Mouse (Mus musculus) 416B (cell line): ENCODE measurements around the gene Noct.
A peak's percentile ranks its signal among the peaks of the same experiment; 100 is the strongest.
"Not testable (repeated sequence)": the region's sequence is repeated elsewhere in the genome, so short reads cannot be mapped to it uniquely, and the experiment has no call there.

Experiments
- DNase-seq: peaks from one replicate; pipeline ENCODE4 v3.0.0; 2011; ENCODE audit warnings: low read depth

Gene Noct

DNA sequence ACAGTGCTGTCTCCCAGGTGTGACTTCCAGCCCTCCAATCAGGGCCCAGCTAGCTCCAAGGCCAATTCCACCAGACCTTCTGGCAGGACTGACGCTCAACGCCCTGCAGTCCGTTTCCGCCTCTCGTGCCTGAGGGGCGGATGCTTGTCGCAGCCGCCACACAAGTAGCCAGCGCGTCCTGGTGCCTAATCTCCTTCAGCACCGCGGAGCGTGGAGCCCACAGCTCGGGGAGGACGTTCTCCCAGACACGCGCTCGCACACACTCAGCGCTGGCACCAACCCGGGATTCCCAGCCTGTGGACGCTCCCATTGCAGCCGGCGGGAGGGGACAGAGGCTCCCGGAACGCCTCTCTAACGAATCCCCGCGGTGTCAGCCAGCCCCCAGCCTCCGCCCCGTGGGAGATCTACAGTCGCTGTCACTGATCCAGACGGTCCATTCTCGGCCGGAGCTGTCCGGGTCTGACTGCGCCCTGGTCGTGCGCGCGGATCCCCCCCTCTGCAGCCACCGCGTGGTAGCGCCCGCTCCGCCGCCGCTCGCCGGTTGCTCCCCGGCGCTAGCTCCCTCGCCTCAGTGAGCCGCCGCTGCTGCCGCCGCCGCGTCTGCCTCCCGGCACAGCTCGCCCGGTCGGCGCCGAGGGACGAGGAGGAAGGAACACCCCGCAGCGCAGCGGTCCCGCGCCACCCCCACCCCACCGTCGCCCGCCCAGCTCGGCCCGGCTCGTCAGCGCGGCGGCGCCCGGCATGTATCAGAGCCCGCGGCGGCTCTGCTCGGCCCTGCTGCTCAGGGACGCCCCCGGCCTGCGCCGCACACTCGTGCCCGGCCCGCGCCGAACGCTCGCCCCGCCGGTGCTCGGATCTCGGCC lies at the start of gene Noct:
TSS of gene Noct (plus strand) at position 85 of the 863 bp plus-strand sequence.
- peak; percentile 91 for DNase-seq

DNA sequence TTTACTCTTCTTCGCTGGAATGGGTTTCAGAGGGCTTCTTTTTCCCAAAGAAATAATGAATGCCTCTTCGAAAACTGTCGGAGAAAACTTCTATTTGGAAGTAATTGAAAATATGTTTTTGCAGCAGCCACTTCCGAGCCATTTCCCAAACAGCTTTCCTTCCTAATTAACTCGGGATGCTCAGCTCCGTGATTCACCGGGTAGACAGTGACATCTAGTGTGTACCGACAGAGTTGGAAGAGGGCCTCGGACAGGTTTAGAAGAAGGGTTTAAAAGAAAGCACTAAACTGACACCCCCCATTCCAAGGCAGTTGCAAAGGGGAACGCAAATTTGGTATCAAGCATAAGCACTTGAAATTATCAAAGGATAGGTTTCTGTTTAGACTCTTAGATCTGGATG lies 46.1 kb upstream of the Noct start:
- DNase-seq, result no peak

DNA sequence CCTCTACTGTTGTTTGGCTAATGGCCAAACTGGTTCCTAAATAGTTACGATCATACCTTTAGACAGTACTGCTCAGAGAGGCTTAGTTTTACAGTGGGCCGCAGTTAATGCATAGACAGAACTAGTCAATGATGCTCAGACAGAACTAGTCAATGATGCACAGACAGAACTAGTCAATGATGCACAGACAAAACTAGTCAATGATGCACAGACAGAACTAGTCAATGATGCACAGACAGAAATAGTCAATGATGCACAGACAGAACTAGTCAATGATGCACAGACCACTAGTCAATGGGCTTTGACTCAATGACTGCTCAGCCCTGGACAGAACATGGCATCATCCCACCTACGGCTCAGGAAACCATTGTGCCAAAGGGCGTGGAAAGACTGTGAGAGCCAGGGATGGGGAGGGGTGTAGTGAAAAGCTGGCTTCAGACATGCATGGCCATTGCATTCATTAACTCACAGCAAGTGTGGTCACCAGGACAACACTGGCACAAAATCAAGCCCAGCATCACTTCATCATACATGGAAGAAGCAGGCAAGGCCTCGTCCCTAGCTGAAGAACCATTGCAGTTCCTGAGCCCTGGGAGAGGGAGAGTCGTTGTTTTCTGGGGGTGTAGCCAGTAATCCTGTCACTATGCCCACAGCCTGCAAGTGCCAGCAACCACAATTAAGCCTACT lies 44.6 kb upstream of the Noct start:
- DNase-seq, result no peak

DNA sequence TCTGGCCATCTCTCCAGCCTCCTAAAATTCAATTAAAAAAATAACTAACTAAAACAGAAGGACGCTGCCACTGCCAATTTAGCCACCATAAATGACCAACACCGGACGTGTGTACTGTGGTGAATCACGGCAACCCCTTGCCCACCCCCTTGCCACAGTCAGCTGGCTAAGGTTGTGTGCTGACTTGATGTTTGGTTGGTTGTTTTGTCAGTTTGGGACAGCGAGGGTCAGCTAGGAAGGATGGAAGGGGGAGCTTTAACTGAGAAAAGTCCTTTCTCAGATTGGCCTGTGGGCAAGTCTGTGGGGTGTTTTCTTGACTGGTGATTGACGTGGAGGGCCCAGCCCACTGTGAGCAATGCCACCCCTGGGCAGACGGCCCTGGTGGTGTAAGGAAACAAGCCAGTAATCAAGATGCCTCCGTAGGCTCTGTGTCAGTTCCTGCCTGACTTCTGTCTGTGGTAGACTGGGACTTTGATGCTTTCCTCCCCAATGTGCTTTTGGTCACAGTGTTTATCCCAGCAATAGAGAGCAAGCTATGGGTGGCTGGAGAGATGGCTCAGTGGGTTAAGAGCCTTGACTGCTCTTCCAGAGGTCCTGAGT lies 43.8 kb upstream of the Noct start:
- no peak for DNase-seq

- DNase-seq, result no peak
These were observed 41.8 kb upstream of the Noct start for GRCm38 (mm10) chr3:51182455-51182854.

DNA sequence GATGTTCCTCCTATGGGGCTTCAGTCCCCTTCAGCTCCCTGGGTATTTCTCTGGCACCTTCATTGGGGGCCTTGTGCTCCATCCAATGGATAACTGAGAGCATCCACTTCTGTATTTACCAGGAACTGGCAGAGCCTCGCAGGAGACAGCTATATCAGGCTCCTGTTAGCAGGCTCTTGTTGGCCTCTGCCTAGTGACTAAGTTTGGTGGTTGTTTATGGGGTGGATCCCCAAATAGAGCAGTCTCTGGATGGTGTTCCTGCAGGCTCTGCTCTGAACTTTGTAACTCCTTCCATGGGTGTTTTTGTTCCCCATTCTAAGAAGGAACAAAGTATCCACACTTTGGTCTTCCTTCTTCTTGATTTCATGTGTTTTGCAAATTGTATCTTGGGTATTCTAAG lies 40.7 kb upstream of the Noct start:
- not testable (repeated sequence) for DNase-seq

DNA sequence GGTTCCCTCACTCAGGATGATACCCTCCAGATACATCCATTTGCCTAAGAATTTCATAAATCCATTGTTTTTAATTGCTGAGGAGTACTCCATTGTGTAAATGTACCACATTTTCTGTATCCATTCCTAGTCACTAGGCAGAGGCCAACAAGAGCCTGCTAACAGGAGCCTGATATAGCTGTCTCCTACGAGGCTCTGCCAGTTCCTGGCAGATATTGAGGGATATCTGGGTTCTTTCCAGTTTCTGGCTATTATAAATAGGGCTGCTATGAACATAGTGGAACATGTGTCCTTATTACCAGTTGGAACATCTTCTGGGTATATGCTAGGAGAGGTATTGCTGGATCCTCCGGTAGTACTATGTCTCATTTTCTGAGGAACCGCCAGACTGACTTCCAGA lies 40.3 kb upstream of the Noct start:
- DNase-seq, result not testable (repeated sequence)

DNA sequence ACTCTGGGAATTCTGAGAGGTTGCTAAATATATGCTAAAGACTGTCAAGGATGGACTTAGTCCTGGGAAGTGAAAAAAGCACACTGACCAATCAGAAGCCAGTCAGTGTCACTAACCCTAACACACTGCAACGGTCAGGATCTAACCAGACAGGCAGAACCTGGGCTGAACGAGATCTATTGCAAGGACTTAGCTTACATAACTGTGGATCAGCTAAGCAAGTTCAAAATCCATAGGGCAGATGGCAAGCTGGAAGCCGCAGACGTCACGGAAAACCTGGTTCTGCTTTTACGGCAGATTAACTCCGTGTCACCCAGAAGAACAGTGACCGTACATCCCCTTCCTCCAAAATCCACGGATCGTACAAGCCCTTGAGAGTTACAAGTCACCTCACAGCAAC lies 39.5 kb upstream of the Noct start:
- no peak for DNase-seq

DNA sequence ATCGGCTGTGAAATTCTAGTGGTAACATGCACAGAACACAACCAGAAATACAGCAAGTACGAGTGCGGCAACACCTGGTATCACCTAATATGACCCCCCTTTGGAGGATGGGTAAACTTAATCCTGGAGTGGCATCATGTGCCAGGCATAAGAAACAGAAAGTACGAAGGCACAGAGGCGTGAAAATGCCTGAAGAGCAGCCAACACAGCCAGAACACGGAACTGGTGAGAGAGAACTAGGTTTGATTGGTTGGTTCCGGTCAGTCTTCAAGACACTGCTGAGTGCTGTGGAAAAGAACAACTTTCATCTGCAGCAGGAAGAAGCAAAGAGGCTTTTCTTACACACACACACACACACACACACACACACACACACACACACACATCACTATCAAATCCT lies 38.8 kb upstream of the Noct start:
- DNase-seq, result no peak

- DNase-seq, result peak; percentile 57
These were observed 30.2 kb upstream of the Noct start for GRCm38 (mm10) chr3:51194075-51194474.

DNA sequence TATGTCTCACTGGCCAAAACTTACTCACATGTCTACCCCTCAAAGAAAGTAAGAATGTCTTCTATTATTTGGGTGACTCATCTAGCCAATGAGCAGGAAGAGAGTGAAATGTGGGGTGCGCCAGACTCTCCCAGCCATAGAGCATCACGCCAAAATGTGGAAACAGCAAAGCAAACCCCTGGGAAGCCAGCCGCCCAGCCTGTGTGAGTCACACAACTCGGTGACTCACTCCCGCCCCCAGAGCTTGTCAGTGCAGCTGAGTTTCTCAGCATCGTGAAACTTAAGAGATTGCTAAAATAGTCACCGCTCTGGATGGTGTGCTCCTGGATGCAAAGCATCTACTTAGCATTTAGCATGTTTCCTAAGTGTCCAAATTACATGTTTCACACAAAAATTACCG lies 28.9 kb upstream of the Noct start:
- DNase-seq, result peak; percentile 93

GRCm38 (mm10) chr3:51195736-51196135 lies 28.5 kb upstream of the Noct start:
- DNase-seq, result no peak

- DNase-seq, result no peak
These were observed 27.5 kb upstream of the Noct start for GRCm38 (mm10) chr3:51196724-51197111.

DNA sequence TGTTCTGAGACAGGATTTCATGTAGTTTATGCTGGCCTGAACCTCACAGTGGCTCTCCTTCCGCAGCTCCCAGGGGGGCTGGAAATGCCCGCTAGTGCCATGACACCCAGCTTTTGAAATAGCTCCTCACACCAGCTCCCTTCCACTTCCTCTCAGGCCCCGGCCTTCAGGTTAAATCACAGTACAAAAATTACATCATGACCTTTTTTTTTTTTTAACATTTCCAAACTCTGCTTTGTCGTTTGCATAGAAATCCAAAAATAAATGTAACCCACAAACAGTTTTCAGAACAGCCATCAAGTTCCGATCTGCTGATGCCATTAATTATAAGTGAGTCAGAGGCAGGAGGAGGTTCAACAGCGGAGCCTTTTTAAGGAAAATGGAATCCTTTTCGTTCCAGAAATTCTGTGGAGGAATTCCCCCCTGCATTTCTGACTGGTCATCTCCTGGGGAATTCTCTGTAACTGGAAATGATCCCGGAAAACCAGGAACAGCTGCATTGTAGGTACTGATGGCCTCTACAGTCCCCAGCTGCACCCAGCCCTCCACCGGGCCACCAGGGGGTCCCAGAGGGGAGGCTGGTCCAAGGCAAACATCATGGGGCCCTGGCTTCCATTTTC lies 27.0 kb upstream of the Noct start:
- DNase-seq, result peak; percentile 58

DNA sequence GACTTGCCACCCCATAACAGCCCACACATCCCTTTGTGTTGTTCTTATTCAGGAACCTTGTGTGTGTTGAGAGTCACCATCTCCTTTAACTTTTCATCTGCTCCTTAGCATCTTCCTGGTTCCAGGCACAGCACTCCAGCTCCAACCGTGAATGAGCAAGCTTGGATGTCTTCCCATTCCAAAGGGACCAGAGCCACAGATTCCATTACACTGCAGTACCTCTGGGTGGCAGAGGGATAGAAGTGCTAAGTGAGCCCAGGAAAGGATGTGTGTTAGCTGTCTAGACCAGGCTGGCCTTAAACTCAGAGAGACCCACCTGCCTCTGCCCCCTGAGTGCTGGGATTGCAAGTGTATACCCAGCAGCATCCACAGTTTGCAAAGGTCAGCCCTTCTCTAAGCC lies 26.0 kb upstream of the Noct start:
- no peak for DNase-seq

DNA sequence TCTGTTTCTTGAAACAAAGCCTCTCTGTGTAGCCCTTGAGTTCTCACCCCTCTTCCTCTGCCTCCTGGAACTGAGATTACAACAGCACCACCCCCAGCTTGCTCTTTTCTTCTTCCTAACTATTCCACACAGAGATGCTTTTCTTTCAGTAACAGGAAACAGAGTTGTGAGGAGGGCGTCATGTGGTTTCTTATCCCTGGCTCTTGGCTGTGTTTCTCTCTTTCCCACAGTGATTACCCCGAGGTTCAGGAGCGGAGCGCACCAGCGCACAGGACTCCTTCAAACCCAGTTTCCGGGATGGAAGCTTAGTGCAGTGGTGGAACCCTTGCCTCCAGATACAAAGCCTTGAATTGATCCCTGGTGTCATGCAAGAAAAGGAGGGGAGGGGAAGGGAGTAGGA lies 25.1 kb upstream of the Noct start:
- DNase-seq, result no peak

GRCm38 (mm10) chr3:51200311-51200710 lies 23.9 kb upstream of the Noct start:
- no peak for DNase-seq

DNA sequence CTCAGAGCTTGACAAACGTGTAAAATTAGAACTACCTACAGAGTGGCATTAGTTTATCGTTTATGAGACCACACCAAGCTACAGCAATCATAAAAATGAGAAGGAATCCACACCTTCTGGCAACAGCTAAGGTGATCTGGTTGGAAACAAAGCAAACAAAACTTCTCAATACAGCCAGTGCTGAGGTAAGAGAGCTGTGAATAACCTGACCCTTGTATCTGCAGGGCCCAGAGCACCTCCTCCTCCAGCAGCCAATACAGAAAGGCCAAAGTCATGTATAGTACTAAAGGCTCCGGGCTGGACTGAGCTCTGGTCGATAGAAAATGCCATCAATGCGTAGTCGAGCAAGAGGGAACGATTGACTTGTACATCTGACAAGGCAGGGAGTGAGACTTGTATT lies 23.4 kb upstream of the Noct start:
- no peak for DNase-seq

DNA sequence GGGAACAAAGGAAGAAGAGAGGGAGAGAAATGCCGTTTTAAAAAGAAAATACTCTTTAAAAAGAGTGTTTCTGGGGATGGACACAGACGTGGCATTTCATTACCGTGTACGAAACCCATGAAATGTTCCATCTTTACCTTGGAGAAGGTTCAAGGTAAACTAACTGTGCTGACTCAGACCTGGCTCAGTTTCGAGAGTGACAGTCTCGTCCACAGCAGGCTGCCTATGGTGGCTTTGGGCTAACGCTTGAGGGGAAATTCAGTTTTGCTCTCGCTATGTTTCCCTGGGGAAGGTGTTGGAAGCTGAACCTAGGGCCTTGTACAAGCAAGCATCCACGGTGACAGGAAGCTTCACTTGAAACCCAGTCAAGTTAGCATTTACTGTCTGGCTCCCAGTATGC lies 22.3 kb upstream of the Noct start:
- DNase-seq, result no peak

GRCm38 (mm10) chr3:51202491-51202987 lies 21.7 kb upstream of the Noct start:
- no peak for DNase-seq

DNA sequence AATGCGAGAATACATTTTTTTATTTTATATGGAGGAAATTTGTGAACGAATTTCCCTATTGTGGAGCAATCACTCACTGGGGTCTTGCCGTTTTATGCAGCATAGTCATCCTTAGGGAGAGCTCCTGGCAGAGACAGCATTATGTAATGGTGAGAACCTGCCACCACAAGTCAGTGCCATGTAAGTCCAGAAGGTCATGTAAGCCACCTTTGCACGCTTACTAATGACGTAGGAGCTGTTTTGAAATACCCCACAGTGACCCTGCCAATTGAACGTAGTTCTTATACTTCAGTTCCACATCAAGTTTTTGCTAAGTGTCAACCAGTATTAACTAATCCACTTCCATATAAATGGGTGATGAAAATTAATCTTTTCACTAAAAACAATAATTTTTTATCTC lies 20.3 kb upstream of the Noct start:
- no peak for DNase-seq

- DNase-seq, result no peak
These were observed 19.8 kb upstream of the Noct start for GRCm38 (mm10) chr3:51204441-51204840.

- no peak for DNase-seq
These were observed 19.4 kb upstream of the Noct start for GRCm38 (mm10) chr3:51204897-51205296.
